Mouse (Mus musculus) layer of hippocampus, adult 18-20 months (tissue): ENCODE data around the gene Rps23. TPM values are rescaled to one million over a fixed set of nuclear protein-coding genes. Genes with fewer than 3 reads are reported as not detected.

Source experiments
- DNase-seq, 2 experiments: peaks; one replicate each; pipeline ENCODE4 v3.0.0; 2022; ENCODE audit warnings: low spot score in 2 of 2
- total RNA-seq, 2 experiments: library from RNA; stranded (reverse); gene quantifications; 2 replicates each; pipeline ENCODE4 v1.2.3; 2021

The Rps23 gene
- total RNA-seq, 2 experiments from 2014 or later = 231 to 265 TPM

DNA sequence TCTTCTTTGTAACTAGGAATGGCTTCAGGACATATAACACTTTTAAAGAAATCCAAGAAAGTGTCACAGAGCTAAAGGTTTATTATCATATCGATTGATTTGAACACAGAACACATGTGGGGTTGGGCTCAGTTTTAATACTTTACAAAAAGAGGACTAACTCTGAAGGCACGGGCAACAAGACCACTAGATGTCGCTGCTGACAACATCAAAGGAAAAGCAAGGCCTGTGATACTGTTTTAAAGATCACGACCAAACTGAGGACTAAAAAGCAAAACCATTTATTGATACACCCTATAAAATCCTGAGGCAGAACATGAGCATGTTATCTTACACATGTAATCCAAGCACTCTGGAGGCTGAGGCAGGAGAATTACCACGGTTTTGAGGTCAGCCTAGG lies 7.1 kb downstream of the Rps23 start:
- peak; percentile 64 to 92 for DNase-seq

DNA sequence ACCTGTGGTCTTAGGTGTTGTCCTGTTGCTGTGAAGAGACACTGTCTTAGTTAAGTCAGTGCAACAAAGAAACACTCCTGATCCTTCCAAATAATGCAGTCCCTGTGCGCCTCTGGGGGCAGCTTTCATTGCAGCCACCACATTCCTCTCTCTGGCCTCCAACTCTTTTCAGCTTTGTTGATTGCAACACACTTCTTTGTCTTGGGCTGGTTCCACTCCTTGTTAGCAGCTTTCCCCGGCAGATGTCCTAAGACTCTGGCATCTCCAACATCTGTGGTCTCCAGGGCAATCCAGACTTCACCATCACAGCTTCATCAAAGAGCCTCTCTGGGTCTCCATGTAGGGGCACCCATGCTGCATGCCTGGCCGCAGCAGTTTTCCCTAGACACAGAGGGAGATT lies 10.5 kb downstream of the Rps23 start:
- no peak for DNase-seq

DNA sequence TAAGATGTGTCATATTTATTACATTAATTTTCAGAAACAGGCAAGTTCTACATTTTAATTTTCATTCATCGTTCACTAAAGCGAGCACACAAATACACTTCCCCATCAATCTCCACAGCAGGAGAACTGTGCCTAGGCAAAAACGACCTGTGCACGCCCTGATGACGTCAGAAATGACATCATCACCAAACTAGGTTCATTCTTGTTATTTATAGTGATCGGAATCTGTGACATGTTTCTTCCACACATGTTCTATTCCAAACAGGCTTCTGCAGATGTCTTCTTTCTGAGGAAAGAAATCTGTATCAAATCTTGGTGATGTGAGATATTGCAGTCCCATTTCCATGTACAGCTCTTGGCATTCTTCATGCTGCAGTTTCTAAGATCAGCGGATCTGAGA lies 13.1 kb downstream of the Rps23 start:
- no peak for DNase-seq

DNA sequence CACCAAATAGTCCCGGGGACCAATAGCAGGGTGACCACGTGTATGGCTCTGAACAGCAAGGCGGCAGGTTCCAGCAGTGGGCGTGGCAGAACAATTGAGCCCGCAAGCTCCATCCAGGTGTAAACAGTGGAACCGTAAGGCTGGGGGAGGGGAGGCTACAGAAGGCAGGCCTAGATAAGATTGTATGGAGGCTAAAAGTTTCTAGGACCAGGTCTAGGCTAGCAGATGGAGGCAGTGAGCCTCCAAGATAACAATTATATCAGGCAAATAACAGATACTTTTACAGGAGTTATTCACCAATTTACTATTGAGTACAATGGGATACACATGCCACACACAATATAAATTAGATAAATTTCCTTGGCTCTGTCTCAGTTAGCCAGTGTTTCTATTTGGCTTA lies 16.4 kb downstream of the Rps23 start:
- no peak for DNase-seq

DNA sequence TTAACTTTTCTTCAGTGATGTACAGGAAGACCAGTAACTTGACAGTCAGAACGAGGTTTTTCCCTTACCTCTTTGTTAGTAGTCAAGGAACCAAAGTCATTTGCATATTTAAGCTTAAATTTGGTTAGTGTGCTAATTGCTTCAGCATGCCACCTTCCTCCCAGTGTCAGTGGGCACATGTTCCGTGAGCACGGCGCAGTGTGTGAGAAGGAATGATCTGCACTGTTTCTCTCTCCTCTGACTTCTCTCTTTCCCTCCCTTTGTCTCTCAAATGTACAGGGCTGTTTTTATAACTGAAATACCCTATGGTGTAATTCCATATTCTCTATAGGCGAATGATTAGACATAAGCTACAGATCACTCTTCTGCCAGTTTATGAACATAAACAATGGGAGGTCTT lies 16.8 kb downstream of the Rps23 start:
- no peak for DNase-seq

DNA sequence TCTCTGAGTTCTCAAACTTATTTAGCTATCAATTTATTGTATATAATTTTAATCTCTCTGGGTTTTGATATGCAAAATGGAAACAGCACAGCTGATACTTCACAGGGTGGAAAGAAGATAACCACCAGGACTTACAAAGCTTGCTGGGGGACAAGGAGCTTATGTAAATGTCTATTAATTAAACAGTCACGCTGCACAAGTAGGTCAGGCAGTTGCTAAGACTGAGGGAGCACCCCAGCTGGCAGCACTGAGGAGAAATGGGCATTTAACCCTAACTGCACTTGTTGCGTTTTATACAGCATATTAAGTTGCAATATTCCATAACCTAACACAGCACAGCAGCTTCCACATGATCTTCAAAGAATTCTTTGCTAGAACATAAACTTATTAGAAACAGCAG lies 36.1 kb downstream of the Rps23 start:
- DNase-seq = no peak

DNA sequence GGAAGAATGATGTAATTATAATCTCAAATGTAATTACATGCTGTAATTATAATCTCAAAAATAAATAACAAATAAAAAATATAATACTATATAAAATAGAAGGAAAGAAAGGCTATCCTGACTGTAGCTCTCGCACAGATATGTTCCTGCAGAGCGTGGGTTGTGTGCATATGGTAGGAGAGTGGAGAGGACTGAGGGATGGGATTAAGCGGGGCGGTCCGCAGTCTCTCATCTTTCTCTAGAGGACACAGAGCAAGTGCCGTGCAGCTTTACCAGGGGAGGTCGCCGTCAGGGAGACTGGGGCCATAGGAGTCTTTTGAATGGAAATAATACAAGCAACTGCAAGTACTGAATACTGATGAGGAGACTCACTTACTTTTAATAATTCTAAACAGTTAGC lies 37.8 kb downstream of the Rps23 start:
- DNase-seq = no peak

DNA sequence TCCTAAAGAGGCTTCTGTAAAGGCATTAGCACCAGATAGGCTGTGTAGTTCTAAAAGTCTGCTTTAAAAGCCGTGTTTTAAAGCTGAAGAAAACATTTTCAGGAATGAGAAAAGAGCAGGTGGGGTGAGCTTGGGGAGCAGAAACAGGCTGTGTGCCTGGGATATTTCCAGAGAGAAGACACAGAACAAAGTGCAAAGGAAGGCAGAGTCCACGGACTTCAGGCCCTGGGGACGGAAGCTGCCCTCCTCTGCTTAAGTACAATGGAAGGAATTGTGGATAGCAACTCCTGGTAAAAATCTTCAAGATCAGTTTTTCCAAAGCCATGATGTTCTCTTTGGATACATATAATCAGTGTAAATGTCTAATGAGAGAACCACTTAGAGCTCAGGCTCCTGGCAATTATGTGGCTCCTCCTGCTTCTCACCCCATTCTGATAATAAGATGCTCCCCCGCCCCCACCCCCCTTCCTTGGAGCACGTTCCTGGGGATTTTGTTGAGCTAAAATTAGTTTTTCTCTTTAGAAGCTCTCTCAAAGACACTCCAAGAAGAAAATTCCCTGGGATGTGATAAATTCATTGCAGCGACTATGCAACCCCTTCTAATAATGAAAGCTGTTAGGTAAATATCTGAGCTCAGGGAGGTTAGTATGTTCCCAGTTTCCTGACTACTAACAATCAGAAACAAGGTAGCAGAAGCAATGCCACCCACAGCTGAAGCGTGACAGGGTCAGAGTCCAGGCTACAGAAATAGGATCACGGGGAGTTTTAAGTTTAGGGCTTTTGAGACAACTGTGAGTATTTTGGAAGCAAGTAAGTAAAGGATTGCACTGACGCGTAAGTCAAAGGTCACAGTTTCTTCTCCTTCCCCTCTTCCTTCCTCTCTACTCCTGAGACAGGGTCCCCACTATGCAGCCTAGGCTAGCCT lies 40.3 kb downstream of the Rps23 start:
- no peak for DNase-seq

DNA sequence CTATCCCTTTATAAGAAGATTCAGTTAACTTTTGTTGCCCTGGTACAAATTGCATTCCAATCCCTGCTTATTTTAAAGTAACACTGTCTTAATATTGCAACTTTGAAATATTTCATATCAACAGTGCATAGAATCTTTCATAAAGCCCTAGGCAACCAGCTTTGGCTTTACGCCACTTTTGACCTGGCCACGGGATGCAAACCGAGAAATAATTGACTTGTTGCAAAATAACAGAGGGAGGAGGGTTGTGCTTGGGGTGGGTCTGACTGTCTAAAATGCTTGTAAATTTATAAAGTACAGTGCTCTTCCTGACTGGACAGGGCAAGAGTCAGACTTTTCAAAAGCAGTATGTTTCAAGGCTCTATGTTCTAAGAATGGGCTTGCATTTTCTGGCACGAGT lies 41.8 kb downstream of the Rps23 start:
- no peak for DNase-seq

DNA sequence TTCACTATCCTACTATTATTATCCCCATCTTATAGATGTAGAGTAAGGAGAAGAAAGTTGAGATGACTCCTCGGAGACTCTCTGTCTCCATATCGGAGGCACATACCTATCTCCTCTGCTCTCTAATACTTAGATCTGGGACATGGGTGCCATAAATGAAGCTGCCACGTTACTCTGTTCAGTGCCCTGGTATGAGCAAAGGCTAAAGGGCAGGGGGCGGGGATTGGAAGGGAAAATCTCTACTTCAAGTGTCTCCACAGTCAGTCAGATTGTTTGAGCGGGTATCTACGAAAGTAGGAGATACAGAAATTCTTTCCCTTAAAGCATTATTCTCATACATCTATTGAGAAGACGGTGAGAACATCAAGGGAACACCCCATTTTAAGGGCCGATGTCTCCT lies 43.2 kb downstream of the Rps23 start:
- DNase-seq = no peak

DNA sequence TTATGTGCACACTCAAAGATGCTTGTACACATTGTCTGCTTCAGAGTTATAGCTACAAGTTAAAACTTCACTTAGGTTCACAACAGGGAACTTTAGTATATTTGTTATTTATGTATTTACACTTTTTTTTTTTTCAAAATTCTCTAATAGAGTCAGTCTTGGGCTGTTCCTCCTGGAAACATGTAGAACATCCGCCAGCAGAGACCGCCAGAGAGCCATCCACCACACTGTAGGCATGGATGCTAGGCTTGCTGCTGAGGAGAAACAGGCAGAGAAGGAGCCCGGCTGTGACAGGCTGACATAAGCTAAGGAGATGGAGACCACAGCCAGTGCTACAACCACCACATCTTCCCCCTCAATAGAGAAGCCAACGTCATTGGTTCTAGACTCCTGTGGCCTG lies 44.7 kb downstream of the Rps23 start:
- peak; percentile 80 to 92 for DNase-seq

DNA sequence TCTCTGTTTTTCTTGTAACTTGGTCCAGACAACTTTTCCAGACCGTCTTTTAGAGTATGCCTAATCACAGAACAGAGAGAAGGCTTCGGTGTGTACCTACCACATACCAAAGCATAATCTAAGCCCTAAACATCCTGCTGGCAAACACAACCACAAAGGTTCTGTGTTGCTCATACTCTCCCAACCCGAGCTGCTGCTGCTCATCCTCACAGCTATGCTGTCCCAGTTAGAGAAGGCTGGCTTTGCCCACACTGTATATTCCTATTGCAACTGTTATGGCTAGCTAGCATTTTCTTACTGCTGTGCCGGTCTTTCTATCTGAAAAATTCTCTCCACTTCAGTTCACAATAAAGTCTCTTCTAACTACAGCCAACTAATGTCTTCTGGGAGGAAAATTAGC lies 46.2 kb downstream of the Rps23 start:
- no peak for DNase-seq

DNA sequence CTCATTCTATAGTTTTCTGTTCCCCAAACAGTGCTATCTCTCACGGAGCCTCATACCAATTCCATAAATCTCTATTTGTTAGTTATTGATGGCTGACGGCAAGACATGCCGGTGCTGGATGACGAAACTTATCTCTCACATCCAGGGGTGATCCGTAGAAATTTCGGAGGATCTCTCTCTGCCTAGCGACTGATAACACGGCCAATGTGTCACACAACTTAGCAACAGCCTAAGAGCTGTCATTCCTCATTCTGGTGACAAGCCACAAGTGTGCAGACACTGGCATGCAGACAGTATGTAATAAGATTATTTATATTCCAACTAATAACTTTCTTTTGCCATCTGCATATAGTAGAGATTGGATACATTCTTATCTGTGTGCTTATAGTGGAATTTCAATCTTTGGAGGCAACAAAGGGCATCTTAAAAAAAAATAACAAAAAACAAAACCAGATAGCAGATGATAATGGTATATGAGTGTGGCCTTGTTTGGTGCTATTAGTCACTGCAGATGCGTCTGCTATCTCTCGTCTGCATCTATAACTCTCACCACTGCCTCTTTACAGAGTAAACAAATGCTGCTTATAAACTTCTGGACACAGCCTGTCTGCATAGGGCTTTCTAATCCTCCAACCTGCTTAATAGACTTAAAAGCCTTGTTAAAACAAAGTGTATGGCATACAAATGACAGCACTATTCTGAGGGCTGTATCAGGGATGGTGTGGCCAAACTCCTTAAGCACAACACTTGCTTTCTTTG lies 47.7 kb downstream of the Rps23 start:
- no peak for DNase-seq

DNA sequence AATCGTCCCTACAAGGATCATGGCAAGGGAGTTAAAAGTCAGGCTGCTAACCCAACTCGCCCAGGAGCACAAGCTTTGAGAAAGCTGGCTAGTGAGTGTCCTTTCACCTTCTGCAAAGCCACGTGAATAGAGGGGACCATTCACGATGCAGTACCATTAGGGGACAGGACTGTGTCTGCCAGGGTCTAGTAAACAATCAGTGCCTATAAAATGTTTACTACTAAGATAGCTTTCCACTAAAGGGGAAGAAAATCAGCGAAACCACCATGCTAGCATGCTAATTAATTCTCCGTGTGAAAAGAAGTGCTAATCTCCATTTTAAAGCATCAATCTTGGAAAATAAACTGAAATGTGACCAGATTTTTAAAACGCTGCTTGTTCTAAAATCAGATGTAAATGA lies 50.7 kb downstream of the Rps23 start:
- no peak for DNase-seq

Other genes with a start within 250 kb of the Rps23 start
- gene Atp6ap1l, start 17.6 kb upstream of the Rps23 start, total RNA-seq = 1 to 10 TPM; 2.1 to 3.1 TPM